ENCODE assay signal across 21 mouse cellular contexts in the genomic region with DNA sequence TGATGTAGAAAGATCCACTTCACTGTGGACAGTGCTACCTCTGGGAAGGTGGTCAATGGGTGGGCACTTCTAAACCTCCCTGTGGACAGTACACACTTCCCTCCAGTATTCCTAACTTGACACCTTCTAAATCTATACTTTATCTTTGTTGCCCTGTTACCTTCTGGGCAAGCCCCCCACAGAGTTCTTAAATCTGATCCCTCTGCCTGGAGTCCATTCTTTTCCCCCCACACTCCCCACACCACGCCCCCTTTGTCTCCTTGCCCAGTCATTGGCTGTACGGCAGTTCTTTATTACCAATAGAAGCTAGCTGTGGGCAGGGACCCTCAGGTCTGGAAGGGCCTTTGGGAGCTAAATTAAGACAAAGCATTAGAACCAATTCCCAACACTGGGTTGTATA. TPM values are rescaled to one million over a fixed set of nuclear protein-coding genes. Genes with fewer than 3 reads are reported as not detected.
A peak's percentile ranks its signal among the peaks of the same experiment; 100 is the strongest.
DNase-seq lines count a peak whose midpoint lies in the region; ATAC-seq and TF ChIP-seq lines count a peak whose summit lies in the region.
"Had no signal": no experiment of that assay in that cellular context is flagged by ENCODE, and none has a peak within 500 bp of the region (broad histone marks: within the 10 kb centered on the region; RNA-seq: fewer than 3 reads in every experiment).

No protein-coding gene starts in this region.

- H3K4me1 ChIP-seq in forebrain, embryonic 11.5 days (replicated peaks; ENCODE audit: control insufficient read depth, insufficient read depth, low read length) = peaks cover 3% of the 10 kb centered on the region; the same call in 1 of the 2 replicates
- no peaks in the 10 kb centered on the region for H3K4me1 ChIP-seq in forebrain, postnatal 0 days (ENCODE audit: insufficient read depth)
- H3K4me1 ChIP-seq in heart, embryonic 11.5 days (ENCODE audit: control insufficient read depth, insufficient read depth, low read length) = no peaks in the 10 kb centered on the region

- no peak for ATAC-seq in forebrain, embryonic 11.5 days (replicated peaks; ENCODE audit: low FRiP score)
- ATAC-seq in forebrain, postnatal 0 days = no peak
- no peak for ATAC-seq in heart, embryonic 11.5 days (replicated peaks; ENCODE audit: insufficient number of reproducible peaks, low FRiP score, low TSS enrichment)
- ATAC-seq: activated CD4-positive, CD25-positive, alpha-beta regulatory T cell, adult 4 months; CD4-positive, CD25-positive, alpha-beta regulatory T cell, adult 4 months; Patski had no signal

- 68% methylated on average over 2 of the region's 2 CpGs for WGBS in forebrain, embryonic 11.5 days
- 86% methylated on average over 2 of the region's 2 CpGs for WGBS in forebrain, postnatal 0 days
- WGBS in heart, embryonic 11.5 days (ENCODE audit: insufficient replicate concordance) = 80% methylated on average over 2 of the region's 2 CpGs

- no peak overlapping the region for H3K9ac ChIP-seq in forebrain, embryonic 11.5 days (ENCODE audit: low read length)
- no peak overlapping the region for H3K9ac ChIP-seq in forebrain, postnatal 0 days
- H3K9ac ChIP-seq in heart, embryonic 11.5 days (ENCODE audit: low read depth, low read length) = no peak overlapping the region

- no peak for TF ChIP-seq CTCF in forebrain, postnatal 0 days (IDR thresholded peaks at IDR 0.05; ENCODE audit: low read depth)

- H3K27me3 ChIP-seq in forebrain, embryonic 11.5 days (ENCODE audit: control insufficient read depth, insufficient read depth, low read length) = no peaks in the 10 kb centered on the region
- H3K27me3 ChIP-seq in forebrain, postnatal 0 days (ENCODE audit: insufficient read depth, low read length) = no peaks in the 10 kb centered on the region
- no peaks in the 10 kb centered on the region for H3K27me3 ChIP-seq in heart, embryonic 11.5 days (ENCODE audit: control insufficient read depth, insufficient read depth, low read length)
- H3K27me3 ChIP-seq: CH12.LX, Patski had no signal

- H3K9me3 ChIP-seq in forebrain, embryonic 11.5 days (ENCODE audit: control insufficient read depth, low read length) = no peaks in the 10 kb centered on the region
- H3K9me3 ChIP-seq in forebrain, postnatal 0 days (ENCODE audit: low read length) = no peaks in the 10 kb centered on the region
- no peaks in the 10 kb centered on the region for H3K9me3 ChIP-seq in heart, embryonic 11.5 days (replicated peaks; ENCODE audit: control insufficient read depth, low read length)
- H3K9me3 ChIP-seq: G1E had no signal

- no peaks in the 10 kb centered on the region for H3K36me3 ChIP-seq in forebrain, embryonic 11.5 days (ENCODE audit: control insufficient read depth, insufficient read depth, low read length)
- no peaks in the 10 kb centered on the region for H3K36me3 ChIP-seq in forebrain, postnatal 0 days (ENCODE audit: insufficient read depth)
- no peaks in the 10 kb centered on the region for H3K36me3 ChIP-seq in heart, embryonic 11.5 days (ENCODE audit: control insufficient read depth, insufficient read depth, low read length)
- H3K36me3 ChIP-seq: G1E had no signal

- H3K4me2 ChIP-seq in forebrain, embryonic 11.5 days (ENCODE audit: low read depth, low read length, severe bottlenecking) = no peak overlapping the region
- H3K4me2 ChIP-seq in forebrain, postnatal 0 days (ENCODE audit: low read depth) = no peak overlapping the region
- no peak overlapping the region for H3K4me2 ChIP-seq in heart, embryonic 11.5 days

- no peak overlapping the region for H3K27ac ChIP-seq in forebrain, embryonic 11.5 days (ENCODE audit: low read depth, low read length)
- H3K27ac ChIP-seq in forebrain, postnatal 0 days (ENCODE audit: low read depth, low read length) = no peak overlapping the region
- H3K27ac ChIP-seq in heart, embryonic 11.5 days (ENCODE audit: low read depth, low read length) = no peak overlapping the region

- H3K4me3 ChIP-seq in forebrain, embryonic 11.5 days (ENCODE audit: low read depth, low read length) = no peak overlapping the region
- H3K4me3 ChIP-seq in forebrain, postnatal 0 days (ENCODE audit: low read depth, low read length) = no peak overlapping the region
- H3K4me3 ChIP-seq in heart, embryonic 11.5 days (ENCODE audit: low read depth, low read length) = no peak overlapping the region

- peak; percentile 30 for DNase-seq in forebrain, embryonic 11.5 days (ENCODE audit: low spot score)
- DNase-seq in forebrain, postnatal 0 days = no peak
- DNase-seq in heart, adult 11 months = peak; percentile 76
- DNase-seq: adrenal gland, adult 2 months; adrenal gland, adult 8-10 months; adrenal gland, postnatal 10 days; adrenal gland, postnatal 14 days; adrenal gland, postnatal 25 days; adrenal gland, postnatal 36 days; B cell, adult 2 months; cerebellum, adult 11 months; cerebellum, adult 11-12 months; cerebellum, adult 18-20 months had no signal

RNA-seq across cellular contexts. Expression of a gene that starts 7.4 kb away (rescaled TPM):
- 83.9 and 99.6 TPM in 2 replicates for polyA plus RNA-seq in forebrain, embryonic 11.5 days (2014; fragmentation: Nextera tagmentation; extraction: Ambion mirVana)
- 155 and 162 TPM in 2 replicates for total RNA-seq in forebrain, postnatal 0 days (2014; rRNA removed)
- polyA plus RNA-seq in forebrain, postnatal 0 days (2015; fragmentation: Nextera tagmentation; extraction: Ambion mirVana) = 203 and 262 TPM in 2 replicates
- polyA plus RNA-seq in heart, embryonic 11.5 days (2014; fragmentation: Nextera tagmentation; extraction: Ambion mirVana) = 62.6 and 66.3 TPM in 2 replicates

RNA-seq across cellular contexts. Expression of a gene that starts 8.5 kb away (rescaled TPM):
- 0.12 TPM in 1 of 2 replicates, not detected in the other for polyA plus RNA-seq in forebrain, embryonic 11.5 days (2014; fragmentation: Nextera tagmentation; extraction: Ambion mirVana)
- 3.2 and 3.9 TPM in 2 replicates for total RNA-seq in forebrain, postnatal 0 days (2014; rRNA removed)
- polyA plus RNA-seq in forebrain, postnatal 0 days (2015; fragmentation: Nextera tagmentation; extraction: Ambion mirVana) = 2.8 and 3.6 TPM in 2 replicates
- polyA plus RNA-seq in heart, embryonic 11.5 days (2014; fragmentation: Nextera tagmentation; extraction: Ambion mirVana) = 0.39 and 0.44 TPM in 2 replicates
- total RNA-seq: CH12.LX, ES-E14, G1E, MEL had no signal
- polyA plus RNA-seq: activated CD4-positive, CD25-positive, alpha-beta regulatory T cell, adult 4 months; CD4-positive, CD25-positive, alpha-beta regulatory T cell, adult 4 months; G1E had no signal
